Comparison of ENCODE assay signal across 18 mouse cellular contexts in genomic region chr7:130749165-130749564, GRCm38 (mm10). TPM values are rescaled to one million over a fixed set of nuclear protein-coding genes. Genes with fewer than 3 reads are reported as not detected.
DNase-seq lines count a peak whose midpoint lies in the region; ATAC-seq and TF ChIP-seq lines count a peak whose summit lies in the region.
"Had no signal": no experiment of that assay in that cellular context is flagged by ENCODE, and none has a peak within 500 bp of the region (broad histone marks: within the 10 kb centered on the region; RNA-seq: fewer than 3 reads in every experiment).

No protein-coding gene starts in this region.

- WGBS in midbrain, embryonic 12.5 days: 96% methylated on average over 4 of the region's 4 CpGs
- 94% methylated on average over 4 of the region's 4 CpGs for WGBS in midbrain, embryonic 10.5 days
- whole genome bisulfite sequencing in forebrain, postnatal 0 days: 89% methylated on average over 4 of the region's 4 CpGs
- 89% methylated on average over 4 of the region's 4 CpGs for WGBS in neural tube, embryonic 14.5 days

- ATAC-seq in midbrain, embryonic 12.5 days (ENCODE audit: low FRiP score, low read depth): no peak
- ATAC-seq in forebrain, postnatal 0 days: no peak
- no peak for ATAC-seq in neural tube, embryonic 14.5 days (ENCODE audit: low read depth)
- ATAC-seq in inflammation-experienced regulatory T-cells, adult 6 months: no peak
- ATAC-seq: intestine, embryonic 15.5 days had no signal

- no peak overlapping the region for H3K4me3 ChIP-seq in gastrocnemius, adult 2 months
- H3K4me3 ChIP-seq in midbrain, embryonic 12.5 days: no peak overlapping the region
- H3K4me3 ChIP-seq in midbrain, embryonic 10.5 days: no peak overlapping the region
- no peak overlapping the region for H3K4me3 ChIP-seq in forebrain, postnatal 0 days (ENCODE audit: low read depth, low read length)
- H3K4me3 ChIP-seq in neural tube, embryonic 14.5 days (ENCODE audit: low read depth, low read length): no peak overlapping the region
- H3K4me3 ChIP-seq: embryonic facial prominence, embryonic 10.5 days; erythroblast, embryonic 14.5 days; intestine, embryonic 15.5 days; myocyte had no signal

- DNase-seq in gastrocnemius, adult 2 months: no peak
- no peak for DNase-seq in gastrocnemius, adult 18-20 months (ENCODE audit: low spot score)
- no peak for DNase-seq in midbrain, embryonic 10.5 days (ENCODE audit: low spot score)
- no peak for DNase-seq in forebrain, postnatal 0 days
- DNase-seq in thymus, adult 18-20 months: no peak
- DNase-seq: cerebellum, postnatal 14 days; kidney, postnatal 14 days; layer of hippocampus, adult 9-11 months; lung, embryonic 14.5 days; thymus, postnatal 25 days had no signal

- no peak overlapping the region for H3K4me2 ChIP-seq in midbrain, embryonic 12.5 days (replicated peaks)
- no peak overlapping the region for H3K4me2 ChIP-seq in forebrain, postnatal 0 days (ENCODE audit: low read depth)
- H3K4me2 ChIP-seq in neural tube, embryonic 14.5 days (ENCODE audit: low read depth, low read length): no peak overlapping the region
- H3K4me2 ChIP-seq: intestine, embryonic 15.5 days; lung, embryonic 14.5 days had no signal

- no peak overlapping the region for H3K9ac ChIP-seq in midbrain, embryonic 12.5 days (replicated peaks)
- no peak overlapping the region for H3K9ac ChIP-seq in forebrain, postnatal 0 days
- H3K9ac ChIP-seq in neural tube, embryonic 14.5 days (replicated peaks; ENCODE audit: low read depth, low read length): no peak overlapping the region
- H3K9ac ChIP-seq: intestine, embryonic 15.5 days; lung, embryonic 14.5 days had no signal

- no peaks in the 10 kb centered on the region for H3K27me3 ChIP-seq in midbrain, embryonic 12.5 days
- no peaks in the 10 kb centered on the region for H3K27me3 ChIP-seq in midbrain, embryonic 10.5 days (ENCODE audit: low read depth, poor library complexity, severe bottlenecking)
- H3K27me3 ChIP-seq in forebrain, postnatal 0 days (ENCODE audit: insufficient read depth, low read length): no peaks in the 10 kb centered on the region
- no peaks in the 10 kb centered on the region for H3K27me3 ChIP-seq in neural tube, embryonic 14.5 days (ENCODE audit: control insufficient read depth, insufficient read depth, low read length)
- H3K27me3 ChIP-seq: intestine, embryonic 15.5 days had no signal

- no peaks in the 10 kb centered on the region for H3K9me3 ChIP-seq in midbrain, embryonic 12.5 days
- H3K9me3 ChIP-seq in midbrain, embryonic 10.5 days (replicated peaks): no peaks in the 10 kb centered on the region
- H3K9me3 ChIP-seq in forebrain, postnatal 0 days (ENCODE audit: low read length): no peaks in the 10 kb centered on the region
- H3K9me3 ChIP-seq in neural tube, embryonic 14.5 days (ENCODE audit: control insufficient read depth, low read length): no peaks in the 10 kb centered on the region
- H3K9me3 ChIP-seq: embryonic facial prominence, embryonic 10.5 days; intestine, embryonic 15.5 days had no signal

- intact Hi-C loops in gastrocnemius, adult 2 months (cut with DNase I): no loop called here

- TF ChIP-seq CTCF in gastrocnemius, adult 2 months (IDR thresholded peaks at IDR 0.05): no peak
- peak; percentile 32; the same call in 1 of the 2 replicates for TF ChIP-seq CTCF in forebrain, postnatal 0 days (IDR thresholded peaks at IDR 0.05; ENCODE audit: low read depth)

- peak overlapping the region; percentile 28; the same call in 1 of the 2 replicates for H3K27ac ChIP-seq in gastrocnemius, adult 2 months
- H3K27ac ChIP-seq in midbrain, embryonic 12.5 days (replicated peaks): peak overlapping the region; percentile 76; the same call in 1 of the 2 replicates
- no peak overlapping the region for H3K27ac ChIP-seq in midbrain, embryonic 10.5 days (replicated peaks)
- H3K27ac ChIP-seq in forebrain, postnatal 0 days (ENCODE audit: low read depth, low read length): no peak overlapping the region
- H3K27ac ChIP-seq in neural tube, embryonic 14.5 days (ENCODE audit: low read depth, low read length): peak overlapping the region; percentile 80; the same call in 1 of the 2 replicates
- H3K27ac ChIP-seq: intestine, embryonic 15.5 days had no signal

- H3K4me1 ChIP-seq in midbrain, embryonic 12.5 days: peaks cover 27% of the 10 kb centered on the region
- peaks cover 32% of the 10 kb centered on the region for H3K4me1 ChIP-seq in midbrain, embryonic 10.5 days
- H3K4me1 ChIP-seq in forebrain, postnatal 0 days (ENCODE audit: insufficient read depth): peaks cover 9% of the 10 kb centered on the region
- peaks cover 24% of the 10 kb centered on the region; the same call in 1 of the 2 replicates for H3K4me1 ChIP-seq in neural tube, embryonic 14.5 days (ENCODE audit: control insufficient read depth, insufficient read depth, low read length)
- H3K4me1 ChIP-seq: intestine, embryonic 15.5 days had no signal

- peaks cover 74% of the 10 kb centered on the region for H3K36me3 ChIP-seq in midbrain, embryonic 12.5 days
- H3K36me3 ChIP-seq in midbrain, embryonic 10.5 days: peaks cover 99% of the 10 kb centered on the region
- H3K36me3 ChIP-seq in forebrain, postnatal 0 days (ENCODE audit: insufficient read depth): peaks cover 64% of the 10 kb centered on the region
- peaks cover 34% of the 10 kb centered on the region for H3K36me3 ChIP-seq in neural tube, embryonic 14.5 days (ENCODE audit: control insufficient read depth, insufficient read depth, low read length)

RNA-seq across cellular contexts. Expression of gene Btbd16, which starts 24.7 kb away (rescaled TPM):
- not detected for total RNA-seq in gastrocnemius, adult 2 months (2021)
- total RNA-seq in gastrocnemius, adult 18-20 months (2021): not detected
- not detected in 2 replicates for polyA plus RNA-seq in midbrain, embryonic 12.5 days (2016; fragmentation: Nextera tagmentation; extraction: Ambion mirVana)
- not detected in 2 replicates for polyA plus RNA-seq in midbrain, embryonic 10.5 days (2016; fragmentation: Nextera tagmentation; extraction: Ambion mirVana)
- 0.10 and 0.31 TPM in 2 replicates for total RNA-seq in forebrain, postnatal 0 days (2014; rRNA removed)
- 0.26 and 0.41 TPM in 2 replicates for polyA plus RNA-seq in forebrain, postnatal 0 days (2015; fragmentation: Nextera tagmentation; extraction: Ambion mirVana)
- 0.18 TPM in 1 of 2 replicates, not detected in the other for polyA plus RNA-seq in neural tube, embryonic 14.5 days (2014; fragmentation: Nextera tagmentation; extraction: Ambion mirVana)
- polyA plus RNA-seq in inflammation-experienced regulatory T-cells, adult 6 months (2017; shearing (Covaris generic)): 1 to 10 TPM; 2.1 to 7.9 (median 7.2) TPM
- total RNA-seq: liver, adult 2 months had no signal
- polyA plus RNA-seq: erythroblast, embryonic 14.5 days; lung, embryonic 14.5 days; myocyte had no signal

Comparison
In these comparisons a context has a peak if more than half of its experiments do, and no peak if none do; other contexts are left out.
1. H3K27ac ChIP-seq: peak in gastrocnemius, adult 2 months (single experiment), midbrain, embryonic 12.5 days (single experiment) and neural tube, embryonic 14.5 days (single experiment); none in midbrain, embryonic 10.5 days (single experiment) and forebrain, postnatal 0 days (single experiment).